Mouse (Mus musculus) E14TG2a.4 (cell line): Measurements from ENCODE around the gene Zbed5.
A peak's percentile ranks its signal among the peaks of the same experiment; 100 is the strongest.
"Not testable (repeated sequence)": the region's sequence is repeated elsewhere in the genome, so short reads cannot be mapped to it uniquely, and the experiment has no call there.

Experiments
- H3K27me3 ChIP-seq: 2 replicates; pipeline ENCODE4 v1.6.1; 2014; ENCODE audit warnings: low read length, control low read depth; ENCODE audit not compliant: insufficient read depth
- H3K36me3 ChIP-seq: 2 replicates; pipeline ENCODE4 v1.6.1; 2014; ENCODE audit warnings: low read length, control low read depth; ENCODE audit not compliant: insufficient read depth
- H3K4me1 ChIP-seq: replicated peaks from 2 replicates; pipeline ENCODE4 v1.6.1; 2014; ENCODE audit warnings: low read depth, low read length, control low read depth
- H3K4me3 ChIP-seq: replicated peaks from 2 replicates; pipeline ENCODE4 v1.5.1; 2014; ENCODE audit warnings: mild to moderate bottlenecking, low read length
- H3K9me3 ChIP-seq: 2 replicates; pipeline ENCODE4 v1.6.1; 2014; ENCODE audit warnings: low read length, control low read depth
- CTCF ChIP-seq: conservative IDR thresholded peaks from 2 replicates; pipeline ENCODE4 v1.5.1; 2014; ENCODE audit warnings: low read length
- NANOG ChIP-seq: IDR thresholded peaks from 2 replicates; pipeline ENCODE4 v1.6.1; 2014; ENCODE audit warnings: borderline replicate concordance, low read length, mixed read lengths
- POU5F1 ChIP-seq: IDR thresholded peaks from 2 replicates; pipeline ENCODE4 v1.6.1; 2014; ENCODE audit warnings: low read length, borderline replicate concordance

Gene Zbed5

GRCm38 (mm10) chr5:129886911-129887636 lies 8.4 kb upstream of the Zbed5 start, which contains the start of gene Chchd2:
Gene Chchd2 (minus strand): TSS chr5:129887470.
- Histone ChIP-seq H3K9me3 (peaks cover 9% of the 10 kb centered on the region), H3K27me3 (no peaks in the 10 kb centered on the region), H3K36me3 (peaks cover 33% of the 10 kb centered on the region), H3K4me1 (peaks cover 48% of the 10 kb centered on the region), H3K4me3 (peak within 1 kb of the TSS; percentile 96)
- TF ChIP-seq CTCF: no peak
- TF ChIP-seq NANOG: no peak
- no peak for TF ChIP-seq POU5F1

- peaks cover 34% of the 10 kb centered on the region for H3K4me1 ChIP-seq
- H3K9me3 ChIP-seq: not testable (repeated sequence)
These were observed 5.1 kb upstream of the Zbed5 start for GRCm38 (mm10) chr5:129890390-129890789.

GRCm38 (mm10) chr5:129898449-129898848 lies 2.9 kb downstream of the Zbed5 start, which contains the start of gene Phkg1:
Gene Phkg1 (minus strand): TSS chr5:129898549.
- no peaks in the 10 kb centered on the region for H3K9me3 ChIP-seq
- TF ChIP-seq POU5F1: no peak
- no peak for TF ChIP-seq CTCF
- TF ChIP-seq NANOG: no peak
- H3K27me3 ChIP-seq: no peaks in the 10 kb centered on the region
- peaks cover 34% of the 10 kb centered on the region for H3K36me3 ChIP-seq
- H3K4me3 ChIP-seq: no peak within 1 kb of the TSS
- peaks cover 25% of the 10 kb centered on the region for H3K4me1 ChIP-seq

More at GRCm38 (mm10) chr5:129890390-129890789, 5.1 kb upstream of the Zbed5 start:
- not testable (repeated sequence) for H3K36me3 ChIP-seq, H3K4me3 ChIP-seq, H3K27me3 ChIP-seq

DNA sequence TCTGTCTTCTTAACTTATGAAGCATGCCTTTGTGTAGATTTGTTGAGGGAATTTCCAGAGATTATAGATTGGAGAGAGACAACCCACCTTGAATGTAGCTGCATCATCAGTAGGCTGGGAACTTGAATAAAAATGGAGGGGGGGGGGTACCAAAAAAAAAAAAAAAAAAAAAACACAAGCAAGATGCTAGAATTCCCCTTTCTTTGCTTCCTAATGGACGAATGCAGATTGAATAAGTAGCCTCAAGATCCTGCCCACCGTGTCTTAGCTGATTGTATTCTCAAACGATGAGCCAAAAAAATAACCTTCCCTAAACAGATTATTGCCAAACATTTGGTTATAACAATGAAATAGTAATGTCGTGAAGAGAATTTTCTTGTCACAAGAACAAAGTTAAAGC lies 12.3 kb downstream of the Zbed5 start:
- Histone ChIP-seq H3K4me3 (peak overlapping the region; percentile 91), H3K36me3 (peaks cover 13% of the 10 kb centered on the region), H3K4me1 (peaks cover 49% of the 10 kb centered on the region), H3K9me3 (no peaks in the 10 kb centered on the region), H3K27me3 (no peaks in the 10 kb centered on the region)
- no peak for TF ChIP-seq POU5F1
- no peak for TF ChIP-seq CTCF
- no peak for TF ChIP-seq NANOG

DNA sequence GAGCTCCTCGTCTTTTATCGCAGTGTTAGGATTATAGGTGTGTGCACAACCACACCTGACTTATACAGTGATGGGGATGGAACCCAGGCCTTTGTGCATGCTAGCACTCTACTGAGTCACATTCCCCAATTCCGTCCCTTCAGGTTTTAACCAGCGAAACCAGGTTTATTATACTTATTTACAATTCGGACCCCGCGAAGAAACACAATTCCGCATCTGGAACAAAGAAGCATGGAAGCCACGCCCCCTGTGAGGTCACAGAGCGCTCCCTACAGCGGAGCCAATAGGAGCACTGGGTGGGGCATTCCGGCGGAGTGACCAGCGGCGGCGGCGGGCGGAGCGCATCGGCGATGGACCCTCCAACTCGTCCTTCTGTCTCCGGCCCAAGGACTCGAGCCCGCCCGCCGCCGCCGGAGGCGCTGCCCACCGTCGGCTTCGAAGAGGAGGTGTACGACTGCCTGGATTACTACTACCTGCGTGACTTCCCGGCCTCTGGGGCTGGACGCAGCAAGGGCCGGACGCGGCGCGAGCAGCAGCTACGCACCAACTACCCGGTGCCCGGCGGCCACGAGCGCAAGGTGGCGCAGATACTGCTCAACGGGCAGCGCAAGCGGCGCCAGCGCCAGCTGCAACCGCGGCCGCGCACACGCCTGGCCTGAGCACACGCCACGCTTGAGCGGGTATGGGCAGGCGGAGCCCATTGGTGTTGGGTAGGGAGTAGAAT lies 12.9 kb downstream of the Zbed5 start, which contains the start of gene Nupr1l:
TSS of gene Nupr1l (plus strand) at position 299 of the 724 bp plus-strand sequence.
- Histone ChIP-seq H3K27me3 (no peaks in the 10 kb centered on the region), H3K4me3 (peak within 1 kb of the TSS; percentile 91), H3K4me1 (peaks cover 53% of the 10 kb centered on the region), H3K9me3 (no peaks in the 10 kb centered on the region), H3K36me3 (peaks cover 7% of the 10 kb centered on the region)
- TF ChIP-seq NANOG (no peak), CTCF (no peak), POU5F1 (no peak)

- Histone ChIP-seq H3K27me3 (no peaks in the 10 kb centered on the region), H3K4me3 (peak overlapping the region; percentile 91), H3K4me1 (peaks cover 60% of the 10 kb centered on the region), H3K9me3 (no peaks in the 10 kb centered on the region), H3K36me3 (0 out of 2 replicates have a peak, but pooled peaks cover 3% of the 10 kb centered on the region)
- TF ChIP-seq POU5F1: no peak
- no peak for TF ChIP-seq CTCF
- no peak for TF ChIP-seq NANOG
These were observed 13.6 kb downstream of the Zbed5 start for GRCm38 (mm10) chr5:129909147-129909546.

DNA sequence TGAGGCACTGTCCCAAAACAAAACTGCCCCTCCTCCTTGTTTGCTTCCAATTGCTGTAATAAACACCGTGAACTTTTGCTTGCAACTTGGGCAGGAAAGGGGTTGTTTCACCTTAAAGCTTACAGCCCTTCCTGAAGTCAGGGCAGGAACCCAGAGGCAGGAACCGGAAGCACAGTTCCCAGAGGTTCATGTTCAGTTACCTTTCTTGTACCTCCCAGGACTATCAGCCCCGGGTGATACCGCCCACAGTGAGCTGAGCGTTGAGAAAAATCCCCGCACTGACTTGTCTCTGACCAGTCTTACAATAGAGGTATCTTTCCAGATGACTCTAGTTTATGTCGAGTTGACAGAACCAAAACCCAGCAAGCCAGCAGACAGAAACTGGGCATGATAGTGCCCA lies 14.1 kb downstream of the Zbed5 start:
- peaks cover 60% of the 10 kb centered on the region for H3K4me1 ChIP-seq
- H3K36me3 ChIP-seq: 0 out of 2 replicates have a peak, but pooled peaks cover 3% of the 10 kb centered on the region
- H3K27me3 ChIP-seq: no peaks in the 10 kb centered on the region
- no peaks in the 10 kb centered on the region for H3K9me3 ChIP-seq
- peak overlapping the region; percentile 91 for H3K4me3 ChIP-seq
- TF ChIP-seq NANOG: no peak
- TF ChIP-seq POU5F1: no peak
- TF ChIP-seq CTCF: no peak

DNA sequence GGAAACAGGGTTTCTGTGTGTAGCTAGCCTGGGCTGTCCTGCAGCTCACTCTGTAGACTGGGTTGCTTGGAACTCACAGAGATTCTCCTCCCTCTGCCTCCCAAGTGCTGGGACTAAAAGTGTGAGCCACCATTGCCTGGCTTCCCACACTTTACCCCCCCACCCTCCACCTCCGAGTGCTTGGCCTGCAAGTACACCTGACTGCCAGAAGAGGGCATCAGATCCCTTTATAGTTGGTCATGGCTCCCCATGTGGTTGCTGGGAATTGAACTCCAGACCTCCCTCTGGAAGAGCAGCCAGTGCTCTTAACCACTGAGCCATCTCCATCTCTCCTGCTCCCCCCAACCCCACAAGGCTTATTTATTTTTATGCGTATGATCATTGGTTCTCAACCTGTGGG lies 18.5 kb downstream of the Zbed5 start:
- Histone ChIP-seq H3K9me3 (no peaks in the 10 kb centered on the region), H3K4me1 (peaks cover 69% of the 10 kb centered on the region), H3K36me3 (0 out of 2 replicates have a peak, but pooled peaks cover 3% of the 10 kb centered on the region), H3K4me3 (no peak overlapping the region), H3K27me3 (no peaks in the 10 kb centered on the region)
- TF ChIP-seq CTCF (peak; percentile 71), POU5F1 (no peak)

DNA sequence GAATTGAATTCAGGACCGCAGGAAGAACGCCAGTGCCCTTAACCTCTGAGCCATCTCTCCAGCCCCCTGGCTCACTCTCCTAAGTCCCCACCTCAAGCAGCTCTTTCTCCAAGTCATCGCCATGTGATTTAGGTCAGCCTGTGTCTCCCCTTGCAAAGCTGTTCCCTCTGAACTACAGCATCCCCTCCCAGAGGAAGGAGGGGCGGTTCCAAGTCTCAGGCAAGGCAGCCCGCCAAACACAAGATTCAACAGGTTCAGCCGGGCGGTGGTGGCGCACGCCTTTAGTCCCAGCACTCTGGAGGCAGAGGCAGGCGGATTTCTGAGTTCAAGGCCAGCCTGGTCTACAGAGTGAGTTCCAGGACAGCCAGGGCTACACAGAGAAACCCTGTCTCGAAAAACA lies 20.0 kb downstream of the Zbed5 start:
- not testable (repeated sequence) for H3K36me3 ChIP-seq
- peak overlapping the region; percentile 59 for H3K4me3 ChIP-seq

More for the DNA sequence above, 20.0 kb downstream of the Zbed5 start:
- peaks cover 69% of the 10 kb centered on the region for H3K4me1 ChIP-seq
- H3K9me3 ChIP-seq, H3K27me3 ChIP-seq: not testable (repeated sequence)
